Mouse (Mus musculus) hindbrain, embryonic 12.5 days (tissue): ENCODE measurements at regions not wholly inside any gene's neighbourhood (a gene's known extent, or its start where the extent isn't known, plus 50 kb on each side); places are given as distances from the start of the nearest gene placed in this dataset.

Source experiments
- ATAC-seq: fragments of 200-750 bp; cut with Nextera tagmentation; 2 replicates; pipeline ENCODE4 v1.8.0; 2017; ENCODE audit warnings: moderate TSS enrichment; ENCODE audit not compliant: low FRiP score
- H3K27ac ChIP-seq: fragments of 300-500 bp; sonication (generic); 2 replicates; pipeline ENCODE4 v1.5.1; 2016; ENCODE audit warnings: mild to moderate bottlenecking
- H3K27me3 ChIP-seq: fragments of 300-500 bp; sonication (generic); 2 replicates; pipeline ENCODE4 v1.6.1; 2016; ENCODE audit warnings: mild to moderate bottlenecking
- H3K36me3 ChIP-seq: fragments of 300-500 bp; sonication (generic); 2 replicates; pipeline ENCODE4 v1.6.1; 2016; ENCODE audit warnings: mild to moderate bottlenecking
- H3K4me1 ChIP-seq: fragments of 300-500 bp; sonication (generic); 2 replicates; pipeline ENCODE4 v1.6.1; 2016
- H3K4me2 ChIP-seq: fragments of 300-500 bp; sonication (generic); replicated peaks from 2 replicates; pipeline ENCODE4 v1.6.1; 2016; ENCODE audit warnings: mild to moderate bottlenecking
- H3K4me3 ChIP-seq: fragments of 300-500 bp; sonication (generic); 2 replicates; pipeline ENCODE4 v1.5.1; 2016; ENCODE audit warnings: mild to moderate bottlenecking
- H3K9ac ChIP-seq: fragments of 300-500 bp; sonication (generic); 2 replicates; pipeline ENCODE4 v1.6.1; 2016; ENCODE audit warnings: mild to moderate bottlenecking, moderate library complexity
- H3K9me3 ChIP-seq: fragments of 300-500 bp; sonication (generic); replicated peaks from 2 replicates; pipeline ENCODE4 v1.6.1; 2016; ENCODE audit warnings: mild to moderate bottlenecking
- WGBS: fragments of 180-500 bp; shearing (Covaris S2); methylation state at CpG from one replicate; pipeline ENCODE4 v1.1.7; 2016; 5-methylcytosine and 5-hydroxymethylcytosine counted together

DNA sequence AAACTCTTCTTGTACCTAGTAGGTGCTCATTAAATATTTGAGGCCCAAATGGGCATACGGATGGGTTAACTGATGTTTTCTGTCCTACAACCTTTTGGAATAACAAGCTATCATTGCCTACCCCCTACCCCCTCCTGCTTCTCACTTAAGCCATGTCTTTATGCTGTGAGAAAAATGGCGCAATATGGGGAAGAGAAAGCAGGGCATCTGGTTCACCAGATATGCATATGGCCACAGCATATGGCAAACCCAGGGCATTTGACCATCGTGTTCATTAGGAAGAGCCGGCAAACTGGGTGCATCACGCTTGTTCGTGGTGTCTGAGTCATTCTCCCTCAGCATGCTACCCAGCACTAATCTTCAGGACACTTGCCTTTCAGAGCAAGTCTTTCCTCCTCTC, 616.1 kb downstream of the Bcl11a start:
- H3K36me3 ChIP-seq: no peaks in the 10 kb centered on the region
- no peaks in the 10 kb centered on the region for H3K27me3 ChIP-seq
- ATAC-seq: no peak
- no peaks in the 10 kb centered on the region for H3K4me1 ChIP-seq
- H3K27ac ChIP-seq: no peak overlapping the region
- no peak overlapping the region for H3K4me3 ChIP-seq
- no peak overlapping the region for H3K4me2 ChIP-seq
- no peak overlapping the region for H3K9ac ChIP-seq
- WGBS: 88% methylated on average over 6 of the region's 6 CpGs
- no peaks in the 10 kb centered on the region for H3K9me3 ChIP-seq

DNA sequence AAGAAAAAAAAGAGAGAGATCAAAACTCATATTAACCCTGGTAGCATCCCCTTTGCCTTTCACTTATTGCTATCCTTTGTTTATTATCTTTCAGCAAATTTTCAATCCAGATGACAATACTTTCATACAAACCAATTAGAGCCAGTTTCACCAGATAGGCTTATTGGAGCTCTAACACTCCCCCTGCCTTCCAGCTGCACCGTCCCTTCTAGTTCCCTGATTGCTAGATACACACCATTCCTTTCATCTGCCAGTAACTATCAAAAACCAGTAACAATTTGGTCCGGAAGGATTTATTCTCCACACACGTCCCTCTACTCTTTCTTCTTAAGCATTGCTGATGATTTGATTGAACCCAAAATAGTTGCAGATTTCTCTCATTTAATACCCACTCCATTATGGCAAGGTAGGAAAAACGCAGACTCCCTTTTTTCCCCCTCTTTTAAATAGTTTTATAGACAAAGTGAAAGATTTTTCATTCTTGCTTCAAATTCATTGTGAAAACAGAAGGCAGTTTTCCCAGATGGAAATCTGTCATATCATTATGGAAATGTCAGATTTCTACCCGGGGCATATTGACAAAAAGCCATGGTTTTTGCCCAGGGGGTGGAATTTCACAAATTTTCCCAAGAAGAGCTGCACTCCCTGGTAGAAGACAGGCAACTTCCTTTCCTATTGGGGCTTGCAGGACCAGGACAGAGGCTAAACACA, 617.3 kb downstream of the Bcl11a start:
- WGBS: 66% methylated on average over 5 of the region's 5 CpGs
- Histone ChIP-seq H3K27ac (no peak overlapping the region), H3K9me3 (no peaks in the 10 kb centered on the region), H3K27me3 (no peaks in the 10 kb centered on the region), H3K4me2 (no peak overlapping the region), H3K4me3 (no peak overlapping the region), H3K4me1 (no peaks in the 10 kb centered on the region), H3K36me3 (no peaks in the 10 kb centered on the region), H3K9ac (no peak overlapping the region)
- ATAC-seq: no peak

DNA sequence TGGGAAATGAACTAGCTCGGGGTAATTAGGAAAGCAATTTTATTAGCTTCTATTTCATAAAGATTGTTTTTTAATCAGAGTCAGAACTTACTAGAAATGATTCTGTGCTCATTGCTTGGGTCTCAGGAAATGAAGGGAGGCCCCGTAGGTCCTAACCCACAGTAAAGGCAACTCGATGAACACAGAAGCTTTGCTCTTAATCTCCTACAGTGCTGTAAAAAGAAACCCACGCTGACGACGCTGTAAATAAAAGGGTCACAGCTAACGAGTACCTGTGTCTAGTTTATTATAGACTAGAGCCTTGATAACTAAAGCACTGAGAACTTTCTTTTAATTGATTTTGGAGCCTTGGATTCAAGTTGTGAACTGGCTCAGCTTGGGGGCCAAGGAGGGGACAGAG, 618.7 kb downstream of the Bcl11a start:
- H3K4me2 ChIP-seq: no peak overlapping the region
- no peaks in the 10 kb centered on the region for H3K36me3 ChIP-seq
- no peaks in the 10 kb centered on the region for H3K27me3 ChIP-seq
- no peak overlapping the region for H3K27ac ChIP-seq
- no peak overlapping the region for H3K4me3 ChIP-seq
- H3K4me1 ChIP-seq: no peaks in the 10 kb centered on the region
- WGBS: 67% methylated on average over 7 of the region's 7 CpGs
- no peak for ATAC-seq
- H3K9me3 ChIP-seq: no peaks in the 10 kb centered on the region
- H3K9ac ChIP-seq: no peak overlapping the region

DNA sequence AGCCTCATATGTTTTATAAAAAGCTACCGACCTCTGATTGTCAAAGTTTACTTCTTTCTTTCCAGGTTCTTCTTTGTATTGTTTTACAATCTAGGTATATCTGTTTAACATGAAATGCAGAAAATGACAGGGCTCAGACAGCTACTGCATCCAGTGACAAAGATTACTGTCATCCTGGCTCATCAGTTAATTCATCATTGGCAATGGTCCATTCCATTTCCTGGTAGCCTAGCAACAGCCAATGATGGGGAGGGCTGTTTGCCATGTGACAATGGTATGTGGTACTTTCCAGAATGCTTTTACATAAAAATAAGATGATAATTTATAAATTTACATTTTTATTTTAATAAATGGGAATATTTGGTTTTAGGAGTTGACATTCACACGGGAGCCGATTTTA, 630.9 kb downstream of the Bcl11a start:
- Histone ChIP-seq H3K4me3 (no peak overlapping the region), H3K9ac (no peak overlapping the region), H3K9me3 (no peaks in the 10 kb centered on the region), H3K36me3 (no peaks in the 10 kb centered on the region), H3K27ac (no peak overlapping the region), H3K4me1 (no peaks in the 10 kb centered on the region), H3K27me3 (no peaks in the 10 kb centered on the region), H3K4me2 (no peak overlapping the region)
- 0 out of 2 replicates have a peak, but pooled peaks have one; percentile 58 for ATAC-seq
- 74% methylated on average over 3 of the region's 3 CpGs for WGBS

DNA sequence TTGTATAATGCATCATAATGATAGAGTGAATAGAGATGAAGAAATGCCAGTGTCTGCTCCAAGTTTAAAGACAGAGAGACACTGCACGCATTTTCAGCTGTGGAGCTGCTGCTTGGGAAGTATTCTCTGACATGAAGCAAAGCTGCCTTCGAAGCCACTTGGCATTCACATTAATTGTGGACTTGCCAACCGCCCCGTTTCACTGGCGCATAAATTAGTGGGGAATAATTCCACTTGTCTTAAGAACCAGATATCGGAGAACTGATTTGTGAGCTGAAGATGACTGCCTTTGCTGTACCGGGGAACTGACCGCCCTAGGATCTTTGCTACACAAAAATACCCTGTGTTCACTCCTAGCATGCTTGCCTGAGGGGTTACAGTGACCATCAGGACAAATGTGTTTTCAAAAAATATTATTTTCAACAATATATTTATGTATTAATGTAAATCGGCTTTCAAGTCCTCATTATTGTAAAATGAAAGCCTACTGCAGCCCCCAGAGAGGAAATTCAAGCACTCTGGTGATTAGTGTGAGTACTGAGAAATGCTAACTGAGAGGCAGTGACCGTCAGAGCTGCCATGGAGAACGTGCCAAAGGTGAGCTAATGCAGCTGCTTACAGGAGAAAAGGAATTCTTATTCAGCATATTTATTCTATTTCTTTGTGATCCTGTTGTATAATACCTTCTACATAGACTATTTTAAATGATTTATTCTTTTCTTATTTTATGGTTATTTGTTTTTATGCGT, 638.9 kb downstream of the Bcl11a start:
- no peaks in the 10 kb centered on the region for H3K9me3 ChIP-seq
- no peak overlapping the region for H3K9ac ChIP-seq
- no peak overlapping the region for H3K4me3 ChIP-seq
- no peak overlapping the region for H3K4me2 ChIP-seq
- no peaks in the 10 kb centered on the region for H3K36me3 ChIP-seq
- H3K27ac ChIP-seq: no peak overlapping the region
- H3K27me3 ChIP-seq: no peaks in the 10 kb centered on the region
- H3K4me1 ChIP-seq: 0 out of 2 replicates have a peak, but pooled peaks cover 2% of the 10 kb centered on the region
- ATAC-seq: peak; percentile 54; the same call in 1 of the 2 replicates
- WGBS: 68% methylated on average over 12 of the region's 12 CpGs

DNA sequence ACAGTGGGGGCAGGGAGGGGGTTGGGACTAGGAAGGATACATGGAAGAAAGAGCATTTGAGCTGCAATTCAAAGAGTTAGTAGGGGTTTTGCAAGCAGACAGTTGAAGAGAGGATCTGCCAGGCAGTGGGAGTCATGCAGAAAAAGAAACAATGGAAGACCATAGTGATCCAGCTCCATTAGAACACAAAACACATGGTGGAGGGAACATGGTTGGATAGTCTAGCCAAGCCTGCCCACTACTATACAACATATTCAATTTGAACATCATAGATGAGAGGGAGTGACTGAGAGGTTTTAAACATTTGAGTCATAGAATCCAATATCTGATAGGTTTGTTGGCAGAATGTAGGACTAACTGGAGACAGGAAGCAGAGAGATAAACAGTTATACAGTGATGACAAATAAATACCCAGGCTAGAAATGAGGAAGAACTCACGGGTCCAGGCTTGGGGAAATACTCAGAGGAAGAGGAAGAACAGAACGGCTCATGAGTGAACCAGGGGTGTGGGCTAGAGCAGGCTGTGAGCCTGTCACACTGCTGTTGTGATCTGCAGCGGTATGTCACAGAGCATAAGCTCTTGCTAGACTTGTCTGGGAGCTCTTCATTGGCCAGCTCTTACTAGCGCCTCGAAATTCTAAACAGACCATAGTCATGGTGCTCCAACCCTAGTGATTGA, 646.5 kb downstream of the Bcl11a start:
- no peaks in the 10 kb centered on the region for H3K27me3 ChIP-seq

DNA sequence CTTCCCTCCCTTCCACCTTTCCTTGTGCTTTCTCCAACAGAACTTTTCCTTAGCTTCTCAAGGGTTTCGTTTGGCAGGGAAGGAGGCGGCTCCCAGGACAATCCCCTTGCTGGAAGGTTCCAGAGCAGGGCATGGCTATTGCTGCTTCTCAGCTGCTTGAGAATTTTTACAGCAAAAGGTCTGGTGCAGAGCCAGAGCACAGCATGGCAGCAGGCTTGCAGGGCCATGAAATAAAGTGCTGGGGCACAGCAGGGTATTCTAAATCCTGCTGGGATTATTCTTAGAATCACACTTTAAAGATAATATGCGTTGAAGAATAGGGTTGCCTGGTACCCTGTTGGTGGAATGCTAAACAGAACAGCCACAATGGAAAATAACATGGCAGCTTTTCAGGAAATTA, 648.5 kb downstream of the Bcl11a start:
- Histone ChIP-seq H3K9ac (no peak overlapping the region), H3K27ac (no peak overlapping the region), H3K27me3 (no peaks in the 10 kb centered on the region), H3K4me3 (no peak overlapping the region), H3K4me2 (no peak overlapping the region), H3K9me3 (no peaks in the 10 kb centered on the region), H3K4me1 (0 out of 2 replicates have a peak, but pooled peaks cover 2% of the 10 kb centered on the region), H3K36me3 (no peaks in the 10 kb centered on the region)
- no peak for ATAC-seq
- WGBS: 30% methylated on average over 3 of the region's 3 CpGs

More for the DNA sequence above, 646.5 kb downstream of the Bcl11a start:
- Histone ChIP-seq H3K9ac (no peak overlapping the region), H3K27ac (no peak overlapping the region), H3K36me3 (no peaks in the 10 kb centered on the region), H3K4me2 (no peak overlapping the region), H3K9me3 (no peaks in the 10 kb centered on the region), H3K4me1 (no peaks in the 10 kb centered on the region), H3K4me3 (no peak overlapping the region)
- ATAC-seq: no peak
- 84% methylated on average over 5 of the region's 5 CpGs for WGBS

DNA sequence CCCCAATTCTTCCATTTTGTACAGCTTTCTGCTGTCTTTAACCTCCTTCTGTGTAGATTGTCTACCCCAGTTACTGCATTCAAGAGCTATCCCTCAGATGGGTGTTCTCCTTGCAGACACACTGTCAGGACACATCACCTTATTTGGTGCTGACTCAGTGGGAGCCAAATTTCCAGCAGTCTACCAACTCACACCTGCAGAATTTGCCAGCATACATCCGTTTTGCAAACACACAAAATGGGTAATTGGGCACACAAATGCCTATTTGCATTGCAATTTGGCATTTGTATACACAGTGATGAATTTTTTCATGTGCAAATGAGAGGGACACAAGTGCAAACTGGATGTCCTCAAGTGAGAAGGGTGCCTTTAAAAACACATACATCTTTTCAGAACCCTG, 649.5 kb downstream of the Bcl11a start:
- Histone ChIP-seq H3K9me3 (no peaks in the 10 kb centered on the region), H3K9ac (no peak overlapping the region), H3K27ac (no peak overlapping the region), H3K4me1 (0 out of 2 replicates have a peak, but pooled peaks cover 2% of the 10 kb centered on the region), H3K4me2 (no peak overlapping the region), H3K4me3 (no peak overlapping the region), H3K27me3 (no peaks in the 10 kb centered on the region), H3K36me3 (no peaks in the 10 kb centered on the region)
- ATAC-seq: no peak
- 19% methylated on average over 1 of the region's 1 CpGs for WGBS

DNA sequence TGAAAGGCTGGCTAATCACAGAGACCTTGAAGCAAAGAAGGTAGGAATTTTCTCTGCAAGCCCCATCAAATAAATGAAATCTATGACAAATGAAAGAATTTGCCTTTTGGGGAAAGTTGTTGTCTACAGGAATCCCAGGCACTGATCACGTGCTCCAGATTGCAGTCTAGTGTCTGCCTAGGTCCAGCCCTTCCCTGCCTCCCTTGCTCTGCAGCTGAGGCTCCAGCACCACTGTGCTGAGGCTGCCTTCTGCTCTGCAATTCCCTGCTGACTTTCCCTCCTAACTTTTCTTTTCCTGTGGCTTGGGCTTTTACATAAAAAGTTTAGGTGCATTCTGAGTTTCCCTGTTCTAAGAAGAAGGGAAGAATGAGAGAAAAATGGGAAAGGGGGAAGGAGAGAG, 653.6 kb downstream of the Bcl11a start:
- H3K4me2 ChIP-seq: no peak overlapping the region
- no peak overlapping the region for H3K27ac ChIP-seq
- H3K27me3 ChIP-seq: no peaks in the 10 kb centered on the region
- H3K9me3 ChIP-seq: no peaks in the 10 kb centered on the region
- H3K4me1 ChIP-seq: 0 out of 2 replicates have a peak, but pooled peaks cover 2% of the 10 kb centered on the region
- H3K4me3 ChIP-seq: no peak overlapping the region
- no peak for ATAC-seq
- WGBS: 5% methylated on average over 1 of the region's 1 CpGs
- no peaks in the 10 kb centered on the region for H3K36me3 ChIP-seq
- H3K9ac ChIP-seq: no peak overlapping the region

DNA sequence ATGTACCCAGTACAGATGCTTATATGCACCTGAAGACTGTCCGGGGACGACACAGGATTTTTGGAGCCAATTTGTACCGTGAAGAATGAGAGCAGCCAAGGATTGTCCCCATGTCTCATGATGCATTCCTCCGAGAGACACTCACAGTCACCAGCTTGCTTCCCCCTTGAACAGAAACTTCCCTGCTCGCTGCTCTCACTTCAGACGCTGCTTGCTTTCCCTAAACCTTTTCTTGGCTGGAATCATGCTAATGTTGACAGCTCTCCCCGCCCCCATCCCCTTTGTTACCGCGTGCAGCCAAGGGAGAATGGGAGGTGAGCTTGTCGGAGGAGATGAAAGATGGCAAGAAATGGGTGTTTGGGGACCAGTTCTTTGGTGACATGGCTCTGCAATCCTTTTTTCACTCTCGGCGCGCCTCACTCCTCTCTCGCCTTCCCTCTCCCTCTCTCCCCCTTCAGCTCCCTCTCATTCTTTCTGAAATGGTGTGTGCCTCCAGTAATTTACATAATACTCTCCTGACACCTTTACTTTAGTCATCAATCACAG, 661.9 kb downstream of the Bcl11a start:
- WGBS: 3% methylated on average over 14 of the region's 14 CpGs
- ATAC-seq: peak; percentile 74
- H3K9me3 ChIP-seq: no peaks in the 10 kb centered on the region
- peak overlapping the region; percentile 45 for H3K9ac ChIP-seq
- no peaks in the 10 kb centered on the region for H3K27me3 ChIP-seq
- H3K4me1 ChIP-seq: peaks cover 16% of the 10 kb centered on the region
- H3K4me3 ChIP-seq: peak overlapping the region; percentile 25; the same call in 1 of the 2 replicates
- H3K4me2 ChIP-seq: peak overlapping the region; percentile 52
- peak overlapping the region; percentile 74 for H3K27ac ChIP-seq
- no peaks in the 10 kb centered on the region for H3K36me3 ChIP-seq

DNA sequence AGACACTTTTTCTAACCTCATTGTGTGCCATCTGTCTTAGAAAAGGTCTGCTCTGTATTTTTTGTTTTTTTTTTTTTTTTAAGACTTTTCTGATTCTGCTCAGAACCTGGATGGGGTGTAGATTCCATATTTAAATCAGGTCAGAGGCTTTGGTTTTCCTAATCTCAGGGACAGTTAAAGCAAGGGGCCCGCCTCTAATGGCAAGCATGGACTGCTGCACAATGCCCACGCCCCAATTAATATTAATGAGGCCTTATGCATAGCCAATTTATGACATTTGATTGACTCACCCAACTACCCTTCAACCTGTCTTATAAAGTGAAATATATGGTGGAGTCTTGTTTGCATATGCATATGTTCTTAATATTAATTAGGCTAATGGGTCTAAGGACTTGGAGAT, 662.6 kb downstream of the Bcl11a start:
- Histone ChIP-seq H3K9me3 (no peaks in the 10 kb centered on the region), H3K36me3 (no peaks in the 10 kb centered on the region), H3K9ac (no peak overlapping the region), H3K27me3 (no peaks in the 10 kb centered on the region), H3K4me3 (no peak overlapping the region), H3K4me1 (peaks cover 16% of the 10 kb centered on the region), H3K27ac (no peak overlapping the region; the same call in 1 of the 2 replicates), H3K4me2 (no peak overlapping the region)
- 43% methylated on average over 2 of the region's 2 CpGs for WGBS
- ATAC-seq: peak; percentile 47; the same call in 1 of the 2 replicates

DNA sequence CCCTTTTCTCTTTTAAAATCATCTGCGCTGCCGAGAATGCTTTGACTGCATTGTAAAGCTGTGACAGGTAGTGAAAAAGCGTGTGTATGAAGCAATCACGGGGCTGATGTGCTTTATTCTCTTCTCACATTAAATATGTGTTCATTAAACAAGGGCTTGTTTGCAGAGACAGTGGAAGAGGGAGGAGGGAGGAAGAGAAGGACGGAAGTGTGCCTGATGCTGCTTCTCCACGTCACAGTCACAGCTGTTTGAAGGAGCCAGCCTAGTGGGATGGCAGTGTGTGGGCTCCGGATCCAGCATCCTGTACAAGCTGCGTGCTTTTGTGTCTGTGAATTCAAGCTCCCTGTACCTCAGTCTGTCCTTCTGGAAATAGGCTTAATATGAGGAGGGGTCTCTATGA, 664.7 kb downstream of the Bcl11a start:
- no peak overlapping the region for H3K4me2 ChIP-seq
- H3K9ac ChIP-seq: no peak overlapping the region
- no peaks in the 10 kb centered on the region for H3K9me3 ChIP-seq
- no peaks in the 10 kb centered on the region for H3K27me3 ChIP-seq
- no peak for ATAC-seq
- whole genome bisulfite sequencing: 42% methylated on average over 8 of the region's 8 CpGs
- H3K4me1 ChIP-seq: peaks cover 16% of the 10 kb centered on the region
- H3K27ac ChIP-seq: no peak overlapping the region
- no peaks in the 10 kb centered on the region for H3K36me3 ChIP-seq
- H3K4me3 ChIP-seq: no peak overlapping the region
